Mouse (Mus musculus): ENCODE measurements around the gene Tomm7. TPM values are rescaled to one million over a fixed set of nuclear protein-coding genes. Genes with fewer than 3 reads are reported as not detected.

Gene Tomm7
- polyA plus RNA-seq, 1 experiment from 2014 or later, result 82.7 TPM

Other genes with a start within 250 kb of the Tomm7 start
- 101 and 102 TPM in 2 replicates for gene Srpk2, start 159.5 kb downstream of the Tomm7 start, polyA plus RNA-seq (2015; fragmentation: Nextera tagmentation; extraction: Ambion mirVana)
- gene Pus7, start 60.5 kb downstream of the Tomm7 start, polyA plus RNA-seq (2015; fragmentation: Nextera tagmentation; extraction: Ambion mirVana), result 22.0 and 22.2 TPM in 2 replicates
- gene Rint1, start 56.5 kb downstream of the Tomm7 start, polyA plus RNA-seq (2015; fragmentation: Nextera tagmentation; extraction: Ambion mirVana), result 23.4 and 28.4 TPM in 2 replicates
- 49.9 and 60.2 TPM in 2 replicates for gene Fam126a, start 186.5 kb upstream of the Tomm7 start, polyA plus RNA-seq (2015; fragmentation: Nextera tagmentation; extraction: Ambion mirVana)